Mouse (Mus musculus): ENCODE results near the gene Atp6v1b1. TPM values are rescaled to one million over a fixed set of nuclear protein-coding genes. Genes with fewer than 3 reads are reported as not detected.

The Atp6v1b1 gene
- 14.1 and 15.8 TPM in 2 replicates for polyA plus RNA-seq (2015; fragmentation: Nextera tagmentation; extraction: Ambion mirVana)

DNA sequence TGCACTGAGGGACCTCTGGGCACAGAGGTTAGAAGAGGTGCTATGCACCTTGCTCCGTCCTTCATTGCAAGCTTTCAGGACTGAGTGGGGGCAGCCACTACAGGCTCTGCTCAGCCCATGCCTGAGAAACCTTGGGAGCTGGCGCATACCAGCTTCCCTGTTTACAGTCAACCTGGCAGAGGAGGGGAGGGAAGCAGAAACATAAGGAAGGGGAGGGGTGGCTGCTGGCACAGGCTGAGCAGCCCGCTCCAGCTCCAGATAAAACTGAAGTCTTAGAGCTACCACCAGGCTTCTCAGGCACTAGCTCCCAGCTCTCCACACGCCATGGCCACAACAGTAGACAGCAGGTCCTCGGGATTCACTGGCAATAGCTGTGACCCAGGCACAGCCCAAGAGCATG, at the start of gene Atp6v1b1:
Gene Atp6v1b1 (plus strand): TSS at position 230 of the 400 bp plus-strand sequence.
- no peaks in the 10 kb centered on the region for H3K36me3 ChIP-seq (ENCODE audit: insufficient read depth, low read length)
- H3K9me3 ChIP-seq (ENCODE audit: low read length), result no peaks in the 10 kb centered on the region
- H3K4me2 ChIP-seq (replicated peaks; ENCODE audit: low read depth, low read length), result peak within 1 kb of the TSS; percentile 14; the same call in 1 of the 2 replicates
- peak within 1 kb of the TSS; percentile 31 for H3K27ac ChIP-seq (ENCODE audit: low read length)
- H3K4me1 ChIP-seq (ENCODE audit: insufficient read depth, low read length), result no peaks in the 10 kb centered on the region
- ATAC-seq (ENCODE audit: low FRiP score, low TSS enrichment), result peak; percentile 32; the same call in 1 of the 2 replicates
- peak within 1 kb of the TSS; percentile 12; the same call in 1 of the 2 replicates for H3K4me3 ChIP-seq (ENCODE audit: low read length)
- WGBS, result 46% methylated on average over 5 of the region's 5 CpGs
- H3K9ac ChIP-seq (replicated peaks; ENCODE audit: low read length), result no peak within 1 kb of the TSS
- 0 out of 2 replicates have a peak, but pooled peaks cover 3% of the 10 kb centered on the region for H3K27me3 ChIP-seq (ENCODE audit: insufficient read depth, low read length)

DNA sequence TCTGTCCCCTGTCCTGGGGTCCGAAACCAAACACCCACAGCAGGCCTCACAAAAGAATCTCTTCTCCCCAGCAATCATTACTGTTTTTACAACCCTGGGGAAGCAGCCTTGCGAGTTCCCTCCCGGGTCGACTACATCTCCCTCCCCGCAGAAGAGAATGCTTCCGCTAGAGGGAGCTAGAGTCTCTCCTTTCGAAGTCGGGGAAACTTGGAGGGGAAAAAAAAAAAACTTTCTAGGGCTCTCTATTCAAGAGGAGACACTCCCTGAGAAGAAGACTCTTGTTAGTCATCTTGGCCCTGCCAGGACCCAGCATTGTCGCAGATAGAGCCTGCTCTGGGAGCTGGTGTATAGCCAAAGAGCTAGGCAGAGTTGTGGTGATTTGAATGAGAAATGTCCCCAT, 49.0 kb upstream of the Atp6v1b1 start:
- Histone ChIP-seq H3K27me3 (ENCODE audit: insufficient read depth, low read length) (peaks cover 94% of the 10 kb centered on the region), H3K36me3 (ENCODE audit: insufficient read depth, low read length) (no peaks in the 10 kb centered on the region), H3K4me3 (ENCODE audit: low read length) (no peak overlapping the region), H3K4me1 (ENCODE audit: insufficient read depth, low read length) (no peaks in the 10 kb centered on the region), H3K27ac (ENCODE audit: low read length) (no peak overlapping the region), H3K9me3 (ENCODE audit: low read length) (no peaks in the 10 kb centered on the region), H3K4me2 (replicated peaks; ENCODE audit: low read depth, low read length) (no peak overlapping the region), H3K9ac (replicated peaks; ENCODE audit: low read length) (no peak overlapping the region)
- ATAC-seq (ENCODE audit: low FRiP score, low TSS enrichment), result no peak
- WGBS, result 1% methylated on average over 9 of the region's 9 CpGs

DNA sequence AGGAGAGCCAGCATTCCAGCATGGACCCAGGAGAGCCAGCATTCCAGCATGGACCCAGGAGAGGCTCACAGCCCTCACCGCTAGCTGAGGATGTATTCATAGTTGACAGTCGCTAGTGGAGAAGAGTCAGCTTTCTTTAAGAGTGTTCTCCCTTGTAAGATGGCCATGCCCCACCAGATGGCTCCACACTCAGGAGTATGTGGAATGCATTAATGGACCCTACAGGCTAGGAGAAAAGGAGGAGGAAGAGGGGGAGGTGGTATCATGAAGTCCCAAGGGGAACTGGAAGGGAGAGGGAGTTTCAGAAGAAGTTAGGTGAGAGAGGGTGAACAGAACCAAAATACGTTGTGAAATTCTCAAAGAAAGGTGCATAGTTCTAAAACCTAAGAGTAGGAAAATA, 47.1 kb upstream of the Atp6v1b1 start:
- H3K36me3 ChIP-seq (ENCODE audit: insufficient read depth, low read length), result no peaks in the 10 kb centered on the region
- ATAC-seq (ENCODE audit: low FRiP score, low TSS enrichment), result no peak
- no peaks in the 10 kb centered on the region for H3K9me3 ChIP-seq (ENCODE audit: low read length)
- H3K4me3 ChIP-seq (ENCODE audit: low read length), result no peak overlapping the region
- 2% methylated on average over 3 of the region's 3 CpGs for WGBS
- no peaks in the 10 kb centered on the region for H3K4me1 ChIP-seq (ENCODE audit: insufficient read depth, low read length)
- H3K27ac ChIP-seq (ENCODE audit: low read length), result no peak overlapping the region
- no peak overlapping the region for H3K4me2 ChIP-seq (replicated peaks; ENCODE audit: low read depth, low read length)
- no peak overlapping the region for H3K9ac ChIP-seq (replicated peaks; ENCODE audit: low read length)
- peaks cover 98% of the 10 kb centered on the region for H3K27me3 ChIP-seq (ENCODE audit: insufficient read depth, low read length)

DNA sequence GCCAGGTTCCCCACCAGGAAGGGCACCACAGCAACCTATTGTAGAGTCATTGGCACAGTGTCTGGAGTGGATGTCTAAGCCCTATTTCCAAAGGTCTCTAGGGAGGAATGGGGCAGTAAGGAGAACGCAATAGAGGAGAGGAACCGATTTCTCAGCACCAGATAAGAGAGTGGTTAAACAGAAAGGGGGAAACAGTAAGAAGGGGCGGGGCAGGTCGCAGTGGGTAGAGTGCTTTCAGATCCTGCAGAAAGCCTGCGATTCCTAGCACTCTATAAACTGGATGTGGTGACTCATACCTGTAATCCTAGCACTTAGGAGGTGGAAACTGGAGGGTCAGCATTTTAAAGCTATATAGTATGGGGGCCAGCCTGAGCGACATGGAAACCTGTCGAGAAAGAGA, 46.1 kb upstream of the Atp6v1b1 start:
- Histone ChIP-seq H3K9me3 (ENCODE audit: low read length) (no peaks in the 10 kb centered on the region), H3K4me3 (ENCODE audit: low read length) (no peak overlapping the region), H3K27ac (ENCODE audit: low read length) (no peak overlapping the region), H3K4me1 (ENCODE audit: insufficient read depth, low read length) (no peaks in the 10 kb centered on the region), H3K36me3 (ENCODE audit: insufficient read depth, low read length) (no peaks in the 10 kb centered on the region), H3K9ac (replicated peaks; ENCODE audit: low read length) (no peak overlapping the region), H3K27me3 (ENCODE audit: insufficient read depth, low read length) (peaks cover 98% of the 10 kb centered on the region), H3K4me2 (replicated peaks; ENCODE audit: low read depth, low read length) (no peak overlapping the region)
- WGBS, result 0% methylated on average over 7 of the region's 7 CpGs
- no peak for ATAC-seq (ENCODE audit: low FRiP score, low TSS enrichment)

DNA sequence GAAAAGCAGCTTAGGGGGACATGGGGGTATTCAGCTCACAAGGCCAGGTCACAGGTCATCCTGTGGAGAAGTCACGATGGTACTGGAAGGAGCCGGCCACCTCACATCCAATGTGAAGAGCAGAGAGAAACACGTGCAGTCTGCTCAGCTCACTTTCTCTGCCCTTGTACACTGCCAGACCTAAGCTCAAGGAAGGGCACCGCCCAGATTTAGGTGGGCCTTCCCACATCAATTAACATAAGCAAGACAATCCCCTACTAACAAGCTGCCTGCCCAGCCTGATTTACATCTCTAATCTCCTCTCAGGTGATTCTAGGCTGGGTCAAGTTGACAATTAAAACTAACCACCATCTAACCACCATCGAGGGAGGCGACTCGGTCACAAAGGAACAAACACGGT, 44.9 kb upstream of the Atp6v1b1 start:
- H3K9ac ChIP-seq (replicated peaks; ENCODE audit: low read length), result no peak overlapping the region
- WGBS, result 2% methylated on average over 8 of the region's 8 CpGs
- no peak overlapping the region for H3K4me3 ChIP-seq (ENCODE audit: low read length)
- no peak overlapping the region for H3K4me2 ChIP-seq (replicated peaks; ENCODE audit: low read depth, low read length)
- peaks cover 97% of the 10 kb centered on the region for H3K27me3 ChIP-seq (ENCODE audit: insufficient read depth, low read length)
- H3K27ac ChIP-seq (ENCODE audit: low read length), result no peak overlapping the region
- no peaks in the 10 kb centered on the region for H3K9me3 ChIP-seq (ENCODE audit: low read length)
- H3K36me3 ChIP-seq (ENCODE audit: insufficient read depth, low read length), result no peaks in the 10 kb centered on the region
- H3K4me1 ChIP-seq (ENCODE audit: insufficient read depth, low read length), result no peaks in the 10 kb centered on the region
- no peak for ATAC-seq (ENCODE audit: low FRiP score, low TSS enrichment)

DNA sequence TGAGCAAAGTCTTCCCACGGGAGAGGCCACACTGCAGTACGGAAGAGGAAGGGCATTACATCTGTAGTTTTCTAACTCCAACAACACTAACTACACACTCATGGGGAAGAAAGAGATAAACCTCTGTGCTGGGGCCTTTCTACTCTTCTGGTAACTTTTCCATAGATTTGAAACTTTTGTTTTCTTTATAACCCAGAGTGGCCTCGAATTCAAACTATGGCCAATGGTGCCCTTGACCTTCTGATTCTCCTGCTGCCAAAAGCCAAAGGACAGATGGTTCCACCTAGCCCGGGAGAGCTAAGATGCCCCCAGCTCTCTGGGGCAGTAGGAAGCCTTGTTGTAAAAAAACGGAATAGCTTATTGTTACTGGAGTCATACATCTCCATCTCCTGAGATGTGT, 42.8 kb upstream of the Atp6v1b1 start:
- Histone ChIP-seq H3K9ac (replicated peaks; ENCODE audit: low read length) (no peak overlapping the region), H3K27me3 (ENCODE audit: insufficient read depth, low read length) (peaks cover 96% of the 10 kb centered on the region), H3K4me2 (replicated peaks; ENCODE audit: low read depth, low read length) (no peak overlapping the region), H3K27ac (ENCODE audit: low read length) (no peak overlapping the region), H3K9me3 (ENCODE audit: low read length) (no peaks in the 10 kb centered on the region), H3K36me3 (ENCODE audit: insufficient read depth, low read length) (no peaks in the 10 kb centered on the region), H3K4me1 (ENCODE audit: insufficient read depth, low read length) (no peaks in the 10 kb centered on the region), H3K4me3 (ENCODE audit: low read length) (no peak overlapping the region)
- ATAC-seq (ENCODE audit: low FRiP score, low TSS enrichment), result no peak
- WGBS, result 3% methylated on average over 5 of the region's 5 CpGs

DNA sequence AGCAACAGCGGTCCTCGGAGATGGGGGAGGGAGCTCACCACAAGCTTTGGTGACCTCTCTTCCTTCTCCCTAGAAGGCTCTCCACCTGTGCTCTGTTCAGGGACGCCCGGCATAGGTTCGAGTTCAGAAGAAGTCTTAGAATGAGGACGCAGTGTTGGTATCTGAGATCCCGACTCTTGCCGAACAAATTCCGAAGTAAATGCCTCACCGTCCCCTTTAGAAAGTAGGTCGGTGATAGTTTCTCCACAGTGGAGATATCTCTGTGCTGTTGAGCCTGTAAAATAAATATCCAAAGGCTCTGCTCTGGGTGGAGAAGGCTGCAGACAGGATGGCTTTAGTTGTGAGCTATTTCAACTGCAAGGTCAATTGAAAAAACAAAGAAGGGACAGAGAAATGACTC, 41.8 kb upstream of the Atp6v1b1 start:
- H3K9me3 ChIP-seq (ENCODE audit: low read length), result no peaks in the 10 kb centered on the region
- H3K27me3 ChIP-seq (ENCODE audit: insufficient read depth, low read length), result peaks cover 96% of the 10 kb centered on the region
- H3K4me2 ChIP-seq (replicated peaks; ENCODE audit: low read depth, low read length), result no peak overlapping the region
- no peak overlapping the region for H3K27ac ChIP-seq (ENCODE audit: low read length)
- no peak for ATAC-seq (ENCODE audit: low FRiP score, low TSS enrichment)
- H3K9ac ChIP-seq (replicated peaks; ENCODE audit: low read length), result no peak overlapping the region
- WGBS, result under 1% methylated on average over 11 of the region's 11 CpGs
- H3K4me3 ChIP-seq (ENCODE audit: low read length), result no peak overlapping the region
- H3K4me1 ChIP-seq (ENCODE audit: insufficient read depth, low read length), result no peaks in the 10 kb centered on the region
- no peaks in the 10 kb centered on the region for H3K36me3 ChIP-seq (ENCODE audit: insufficient read depth, low read length)

DNA sequence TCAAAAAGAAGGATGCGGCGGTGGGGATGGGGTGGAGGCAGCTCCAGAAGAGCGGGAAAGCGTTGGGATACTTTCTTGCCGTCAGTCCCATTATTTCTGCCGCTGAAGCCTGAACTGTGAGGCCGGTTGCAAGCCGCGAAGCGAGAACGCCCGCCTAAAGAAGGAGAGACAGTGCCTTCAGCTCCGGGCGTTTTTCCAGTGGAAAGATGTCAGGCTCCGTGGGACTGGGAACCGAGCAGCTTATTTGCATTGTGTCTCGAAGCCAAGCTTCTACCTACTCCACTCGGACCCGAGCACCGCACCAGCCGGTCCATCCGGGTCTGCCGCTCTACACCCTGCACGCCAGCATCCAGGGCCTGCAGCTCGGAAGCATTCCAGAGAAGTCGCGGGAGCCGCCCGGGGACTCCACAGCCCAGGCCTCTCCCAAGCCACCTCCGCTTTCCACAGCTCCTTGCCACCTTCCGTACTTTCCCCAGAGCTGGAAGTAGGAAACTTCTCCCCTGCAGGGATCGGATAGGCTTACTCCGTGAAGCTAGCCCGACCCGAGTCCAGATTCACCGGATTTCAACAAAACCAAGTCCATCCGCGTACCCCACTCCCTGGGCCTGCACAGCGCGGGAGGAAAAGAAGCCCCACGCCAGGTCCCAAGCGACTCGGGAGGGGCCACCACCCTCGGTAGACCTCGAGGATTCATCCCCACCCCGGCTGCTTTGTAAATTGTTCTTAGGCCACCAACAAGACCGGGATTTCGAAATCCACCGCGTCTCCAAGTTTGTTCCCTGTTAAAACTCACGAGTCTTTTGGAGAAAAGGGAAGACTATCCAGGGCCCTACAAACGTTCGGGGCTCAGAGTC, 40.4 kb upstream of the Atp6v1b1 start:
- peaks cover 96% of the 10 kb centered on the region for H3K27me3 ChIP-seq (ENCODE audit: insufficient read depth, low read length)
- H3K9me3 ChIP-seq (ENCODE audit: low read length), result no peaks in the 10 kb centered on the region
- no peaks in the 10 kb centered on the region for H3K4me1 ChIP-seq (ENCODE audit: insufficient read depth, low read length)
- H3K4me2 ChIP-seq (replicated peaks; ENCODE audit: low read depth, low read length), result no peak overlapping the region
- WGBS, result under 1% methylated on average over 53 of the region's 53 CpGs
- peak; percentile 57; the same call in 1 of the 2 replicates for ATAC-seq (ENCODE audit: low FRiP score, low TSS enrichment)
- H3K36me3 ChIP-seq (ENCODE audit: insufficient read depth, low read length), result no peaks in the 10 kb centered on the region
- no peak overlapping the region for H3K4me3 ChIP-seq (ENCODE audit: low read length)
- H3K27ac ChIP-seq (ENCODE audit: low read length), result no peak overlapping the region
- no peak overlapping the region for H3K9ac ChIP-seq (replicated peaks; ENCODE audit: low read length)

DNA sequence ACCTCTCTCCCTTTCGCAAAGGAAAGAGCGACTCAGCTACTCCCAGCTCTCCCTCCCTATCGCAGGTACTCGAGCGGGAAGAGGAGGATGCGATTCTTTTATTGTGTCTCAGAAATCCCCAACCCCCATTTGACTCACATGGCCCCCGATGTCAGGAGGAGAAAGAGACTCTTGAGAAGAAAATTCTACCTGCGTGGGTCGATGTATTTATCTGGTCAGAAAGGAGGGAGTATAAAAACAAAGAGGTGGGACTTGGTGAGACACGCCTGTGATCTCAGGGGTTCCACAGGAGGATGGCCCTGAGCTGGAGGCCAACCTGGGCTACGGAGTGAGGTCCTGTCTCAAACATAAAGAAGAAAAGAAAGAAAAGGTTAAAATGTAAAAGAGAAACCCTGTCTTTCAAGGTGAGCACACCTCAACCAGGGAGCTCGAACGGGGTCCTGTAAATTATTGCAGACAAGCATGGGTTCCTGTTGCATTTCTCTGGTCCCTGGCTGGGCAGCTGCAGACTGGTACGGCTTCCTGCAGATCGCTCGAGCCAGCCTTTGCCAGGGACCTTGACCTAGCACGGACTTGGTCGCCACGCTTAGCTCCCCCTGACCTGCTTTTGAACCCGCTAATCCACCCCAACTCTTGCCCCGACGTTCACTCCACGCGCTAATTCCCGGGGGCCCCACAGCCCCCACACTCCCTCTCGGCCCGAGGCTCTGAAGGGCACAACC, 39.6 kb upstream of the Atp6v1b1 start:
- no peak for ATAC-seq (ENCODE audit: low FRiP score, low TSS enrichment)
- WGBS, result under 1% methylated on average over 27 of the region's 27 CpGs
- H3K27ac ChIP-seq (ENCODE audit: low read length), result no peak overlapping the region
- no peaks in the 10 kb centered on the region for H3K4me1 ChIP-seq (ENCODE audit: insufficient read depth, low read length)
- peaks cover 96% of the 10 kb centered on the region for H3K27me3 ChIP-seq (ENCODE audit: insufficient read depth, low read length)
- no peaks in the 10 kb centered on the region for H3K36me3 ChIP-seq (ENCODE audit: insufficient read depth, low read length)
- H3K4me2 ChIP-seq (replicated peaks; ENCODE audit: low read depth, low read length), result no peak overlapping the region
- no peak overlapping the region for H3K9ac ChIP-seq (replicated peaks; ENCODE audit: low read length)
- H3K4me3 ChIP-seq (ENCODE audit: low read length), result no peak overlapping the region
- no peaks in the 10 kb centered on the region for H3K9me3 ChIP-seq (ENCODE audit: low read length)

DNA sequence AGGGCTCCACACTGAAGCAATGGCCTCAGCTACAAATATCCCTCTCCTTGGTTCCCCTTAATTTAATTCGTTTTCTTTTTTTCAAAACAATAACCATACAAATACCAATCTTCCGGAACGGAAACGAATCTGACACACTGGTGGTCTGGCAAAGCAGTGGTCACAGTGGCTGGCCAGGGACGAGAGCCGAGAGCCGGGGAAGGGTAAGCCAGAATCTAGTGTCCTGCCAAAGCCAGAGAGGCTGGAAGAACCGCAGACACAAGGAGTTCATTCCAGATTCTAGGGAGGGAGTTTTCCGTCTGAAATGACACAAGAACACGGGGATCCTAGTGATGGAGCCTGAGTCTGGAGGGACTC, 39.1 kb upstream of the Atp6v1b1 start:
- no peaks in the 10 kb centered on the region for H3K4me1 ChIP-seq (ENCODE audit: insufficient read depth, low read length)
- H3K4me3 ChIP-seq (ENCODE audit: low read length), result no peak overlapping the region
- H3K27ac ChIP-seq (ENCODE audit: low read length), result no peak overlapping the region
- H3K9ac ChIP-seq (replicated peaks; ENCODE audit: low read length), result no peak overlapping the region
- H3K4me2 ChIP-seq (replicated peaks; ENCODE audit: low read depth, low read length), result no peak overlapping the region
- 2% methylated on average over 10 of the region's 10 CpGs for WGBS
- H3K27me3 ChIP-seq (ENCODE audit: insufficient read depth, low read length), result peaks cover 96% of the 10 kb centered on the region
- no peak for ATAC-seq (ENCODE audit: low FRiP score, low TSS enrichment)
- no peaks in the 10 kb centered on the region for H3K36me3 ChIP-seq (ENCODE audit: insufficient read depth, low read length)
- no peaks in the 10 kb centered on the region for H3K9me3 ChIP-seq (ENCODE audit: low read length)
